Mouse (Mus musculus) midbrain, postnatal 0 days (tissue): ENCODE results near the gene Ralgapa2. TPM values are rescaled to one million over a fixed set of nuclear protein-coding genes. Genes with fewer than 3 reads are reported as not detected.

Experiments used
- ATAC-seq: fragments of 200-750 bp; cut with Nextera tagmentation; 2 replicates; pipeline ENCODE4 v1.8.0; 2017; ENCODE audit warnings: moderate number of reproducible peaks, mild to moderate bottlenecking, moderate TSS enrichment, moderate library complexity; ENCODE audit not compliant: low FRiP score
- DNase-seq: peaks from one replicate; pipeline ENCODE4 v3.0.0-alpha.2; 2015; ENCODE audit warnings: low spot score
- H3K27ac ChIP-seq: fragments of 300-500 bp; sonication (generic); 2 replicates; pipeline ENCODE4 v1.5.1; 2014; ENCODE audit warnings: low read depth, mild to moderate bottlenecking, low read length, mixed read lengths
- H3K27me3 ChIP-seq: fragments of 300-500 bp; sonication (generic); 2 replicates; pipeline ENCODE4 v1.6.1; 2014; ENCODE audit warnings: low read length, control low read depth, mixed read lengths; ENCODE audit not compliant: insufficient read depth
- H3K36me3 ChIP-seq: fragments of 300-500 bp; sonication (generic); 2 replicates; pipeline ENCODE4 v1.6.1; 2014; ENCODE audit warnings: low read length, control low read depth, mixed read lengths; ENCODE audit not compliant: insufficient read depth
- H3K4me1 ChIP-seq: fragments of 300-500 bp; sonication (generic); 2 replicates; pipeline ENCODE4 v1.6.1; 2014; ENCODE audit warnings: mild to moderate bottlenecking, control low read depth, antibody characterized with exemption, low read length, mixed read lengths; ENCODE audit not compliant: insufficient read depth
- H3K4me2 ChIP-seq: fragments of 300-500 bp; sonication (generic); 2 replicates; pipeline ENCODE4 v1.6.1; 2014; ENCODE audit warnings: low read depth, mild to moderate bottlenecking, low read length, mixed read lengths; ENCODE audit not compliant: poor library complexity, severe bottlenecking
- H3K4me3 ChIP-seq: fragments of 300-500 bp; sonication (generic); 2 replicates; pipeline ENCODE4 v1.5.1; 2014; ENCODE audit warnings: low read depth, mild to moderate bottlenecking, low read length, moderate library complexity
- H3K9ac ChIP-seq: fragments of 300-500 bp; sonication (generic); replicated peaks from 2 replicates; pipeline ENCODE4 v1.6.1; 2014; ENCODE audit warnings: mild to moderate bottlenecking, low read length, moderate library complexity, mixed read lengths; ENCODE audit not compliant: poor library complexity, severe bottlenecking
- H3K9me3 ChIP-seq: fragments of 300-500 bp; sonication (generic); 2 replicates; pipeline ENCODE4 v1.6.1; 2016; ENCODE audit warnings: low read length, control low read depth
- CTCF ChIP-seq: IDR thresholded peaks from 2 replicates; pipeline ENCODE4 v1.5.1; 2016; ENCODE audit warnings: antibody characterized with exemption, mild to moderate bottlenecking
- WGBS: fragments of 180-500 bp; shearing (Covaris S2); extraction: QIAGEN DNeasy Blood & Tissue Kit; methylation state at CpG from one replicate; pipeline ENCODE4 v1.1.7; 2014; 5-methylcytosine and 5-hydroxymethylcytosine counted together
- polyA plus RNA-seq: library from polyadenylated mRNA; unstranded; fragments of >200 nt; fragmentation: Nextera tagmentation; extraction: Ambion mirVana; gene quantifications from 2 replicates; pipeline ENCODE4 v1.2.1, GENCODE M21; 2015
- total RNA-seq: library from RNA; depleted of rRNA; stranded (reverse); fragments of >200 nt; gene quantifications from 2 replicates; pipeline ENCODE4 v1.2.3, GENCODE M21; 2014

The Ralgapa2 gene
- total and polyA plus RNA-seq, 2 experiments from 2014 or later: 8.5 to 26.5 TPM

- ATAC-seq: no peak
- TF ChIP-seq CTCF: no peak
- Histone ChIP-seq H3K9ac (no peak overlapping the region), H3K4me1 (no peaks in the 10 kb centered on the region), H3K4me2 (no peak overlapping the region), H3K9me3 (no peaks in the 10 kb centered on the region), H3K27ac (no peak overlapping the region), H3K4me3 (no peak overlapping the region), H3K36me3 (peaks cover 9% of the 10 kb centered on the region), H3K27me3 (no peaks in the 10 kb centered on the region)
- WGBS: 41% methylated on average over 7 of the region's 7 CpGs
- no peak for DNase-seq
These were observed 266.7 kb downstream of the Ralgapa2 start for GRCm38 (mm10) chr2:146245401-146245800.

- H3K36me3 ChIP-seq: peaks cover 9% of the 10 kb centered on the region
- no peak for TF ChIP-seq CTCF
- H3K4me1 ChIP-seq: no peaks in the 10 kb centered on the region
- no peak for DNase-seq
- H3K9me3 ChIP-seq: no peaks in the 10 kb centered on the region
- WGBS: 97% methylated on average over 2 of the region's 2 CpGs
- H3K4me3 ChIP-seq: no peak overlapping the region
- H3K9ac ChIP-seq: no peak overlapping the region
- H3K4me2 ChIP-seq: no peak overlapping the region
- ATAC-seq: no peak
- no peaks in the 10 kb centered on the region for H3K27me3 ChIP-seq
- no peak overlapping the region for H3K27ac ChIP-seq
These were observed 268.1 kb downstream of the Ralgapa2 start for GRCm38 (mm10) chr2:146244049-146244448.

- no peak for ATAC-seq
- no peak for TF ChIP-seq CTCF
- no peak overlapping the region for H3K27ac ChIP-seq
- H3K9ac ChIP-seq: no peak overlapping the region
- H3K36me3 ChIP-seq: 0 out of 2 replicates have a peak, but pooled peaks cover 4% of the 10 kb centered on the region
- no peaks in the 10 kb centered on the region for H3K27me3 ChIP-seq
- DNase-seq: no peak
- H3K4me1 ChIP-seq: no peaks in the 10 kb centered on the region
- 93% methylated on average over 4 of the region's 4 CpGs for WGBS
- H3K4me2 ChIP-seq: no peak overlapping the region
- no peak overlapping the region for H3K4me3 ChIP-seq
- H3K9me3 ChIP-seq: no peaks in the 10 kb centered on the region
These were observed 272.9 kb downstream of the Ralgapa2 start for GRCm38 (mm10) chr2:146239196-146239747.

GRCm38 (mm10) chr2:146231485-146231884 is 280.7 kb downstream of the Ralgapa2 start:
- H3K9me3 ChIP-seq: no peaks in the 10 kb centered on the region
- H3K9ac ChIP-seq: no peak overlapping the region
- no peak for TF ChIP-seq CTCF
- no peak overlapping the region for H3K4me3 ChIP-seq
- no peaks in the 10 kb centered on the region for H3K4me1 ChIP-seq
- no peak overlapping the region for H3K4me2 ChIP-seq
- WGBS: 96% methylated on average over 2 of the region's 2 CpGs
- peaks cover 10% of the 10 kb centered on the region for H3K27me3 ChIP-seq
- H3K36me3 ChIP-seq: no peaks in the 10 kb centered on the region
- DNase-seq: no peak
- ATAC-seq: no peak
- H3K27ac ChIP-seq: no peak overlapping the region

- Histone ChIP-seq H3K4me3 (no peak overlapping the region), H3K27me3 (peaks cover 14% of the 10 kb centered on the region), H3K4me1 (no peaks in the 10 kb centered on the region), H3K27ac (no peak overlapping the region), H3K9me3 (no peaks in the 10 kb centered on the region), H3K9ac (no peak overlapping the region), H3K4me2 (no peak overlapping the region), H3K36me3 (no peaks in the 10 kb centered on the region)
- 65% methylated on average over 2 of the region's 2 CpGs for WGBS
- ATAC-seq (no peak), DNase-seq (no peak)
- TF ChIP-seq CTCF: no peak
These were observed 283.7 kb downstream of the Ralgapa2 start for GRCm38 (mm10) chr2:146228435-146228834.

GRCm38 (mm10) chr2:146227646-146228045 is 284.5 kb downstream of the Ralgapa2 start:
- no peak for TF ChIP-seq CTCF
- no peaks in the 10 kb centered on the region for H3K9me3 ChIP-seq
- H3K27ac ChIP-seq: no peak overlapping the region
- DNase-seq (no peak), ATAC-seq (no peak)
- peaks cover 17% of the 10 kb centered on the region for H3K27me3 ChIP-seq
- H3K4me1 ChIP-seq: no peaks in the 10 kb centered on the region
- WGBS: 61% methylated on average over 3 of the region's 3 CpGs
- H3K4me2 ChIP-seq: no peak overlapping the region
- H3K9ac ChIP-seq: no peak overlapping the region
- no peak overlapping the region for H3K4me3 ChIP-seq
- no peaks in the 10 kb centered on the region for H3K36me3 ChIP-seq
